Mouse (Mus musculus): ENCODE data around the gene Trappc11.

Trappc11 gene

DNA sequence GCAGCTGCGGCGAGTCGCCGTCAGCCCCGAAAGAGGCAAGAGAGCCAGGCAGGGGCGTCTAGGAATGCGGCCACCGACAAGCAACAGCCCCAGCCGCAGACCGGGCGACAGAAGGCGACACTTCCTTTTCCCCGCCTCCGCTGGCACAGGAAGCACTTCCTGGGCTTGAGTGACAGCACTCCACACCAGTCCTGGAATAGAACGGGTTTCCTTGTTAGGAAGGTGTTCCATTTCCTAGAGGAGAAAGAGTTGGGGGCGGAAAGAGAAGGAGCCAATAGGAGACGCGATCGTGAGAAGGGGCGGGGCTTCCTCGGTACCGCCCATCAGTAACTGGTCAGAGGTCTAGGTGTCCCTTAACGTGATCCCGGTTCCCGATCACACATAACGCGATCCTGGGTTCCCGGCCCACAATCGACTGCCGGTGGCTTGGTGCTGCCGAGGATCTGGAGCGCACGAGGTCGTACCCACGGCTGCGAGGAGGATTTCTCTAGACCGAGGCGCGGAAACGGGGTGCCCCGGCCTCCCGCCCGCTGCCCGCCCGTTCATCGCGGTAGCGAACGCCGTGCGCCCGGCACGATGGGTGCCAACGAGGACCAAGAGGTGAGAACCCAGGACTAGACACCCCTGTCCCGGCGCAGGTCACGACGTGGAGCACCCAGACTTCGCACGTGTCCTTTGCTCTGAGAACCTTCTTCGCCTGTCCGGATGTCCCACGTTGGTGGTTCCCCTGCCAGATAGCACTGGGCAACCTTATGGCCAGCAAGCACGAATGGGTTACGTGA lies at the start of gene Trappc11, which contains the start of gene Rwdd4a:
Trappc11 (minus strand) TSS at position 127 of the 782 bp plus-strand sequence.
Rwdd4a (plus strand) TSS at position 321 of the 782 bp plus-strand sequence.
- DNase-seq (ENCODE audit: low spot score in 2 of 2), result peak; percentile 96 to 97

DNA sequence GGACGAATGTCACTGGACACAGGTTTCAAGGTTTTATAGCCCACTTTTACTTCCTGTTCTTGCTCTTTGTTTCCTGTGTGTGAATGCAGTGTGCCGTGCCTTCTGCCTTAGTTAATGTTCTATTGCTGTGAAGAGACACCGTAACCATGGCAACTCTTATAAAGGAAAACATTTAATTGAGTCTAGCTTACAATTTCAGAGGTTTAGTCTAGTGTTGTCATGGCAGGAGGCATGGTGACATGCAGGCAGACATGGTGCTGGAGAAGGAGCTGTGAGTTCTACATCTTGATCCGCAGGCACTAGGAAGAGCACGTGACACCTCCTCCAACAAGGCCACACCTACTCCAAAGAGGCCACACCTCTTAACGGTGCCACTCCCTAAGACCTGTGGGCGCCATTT lies 48.2 kb upstream of the Trappc11 start:
- no peak for DNase-seq (ENCODE audit: low spot score in 2 of 2)

DNA sequence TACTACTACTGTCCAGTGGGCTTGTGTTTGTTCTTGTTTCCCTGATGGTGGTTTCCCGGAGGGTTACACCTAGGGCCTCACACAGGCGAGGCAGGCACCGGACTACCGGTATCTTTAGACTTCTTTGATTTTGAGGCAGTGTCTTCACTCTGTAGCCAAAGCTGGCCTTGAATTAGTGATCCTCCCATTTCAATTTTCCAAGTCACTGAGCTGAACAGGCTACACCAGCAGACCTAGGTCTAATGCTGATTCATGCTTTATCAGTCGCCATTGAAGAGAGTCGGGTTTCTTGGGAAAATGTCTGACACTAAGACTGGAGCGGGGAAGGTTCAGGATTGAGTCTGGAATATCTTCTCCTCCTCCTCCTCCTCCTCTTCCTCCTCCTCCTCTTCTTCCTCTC lies 40.2 kb upstream of the Trappc11 start:
- no peak for DNase-seq (ENCODE audit: low spot score in 2 of 2)

DNA sequence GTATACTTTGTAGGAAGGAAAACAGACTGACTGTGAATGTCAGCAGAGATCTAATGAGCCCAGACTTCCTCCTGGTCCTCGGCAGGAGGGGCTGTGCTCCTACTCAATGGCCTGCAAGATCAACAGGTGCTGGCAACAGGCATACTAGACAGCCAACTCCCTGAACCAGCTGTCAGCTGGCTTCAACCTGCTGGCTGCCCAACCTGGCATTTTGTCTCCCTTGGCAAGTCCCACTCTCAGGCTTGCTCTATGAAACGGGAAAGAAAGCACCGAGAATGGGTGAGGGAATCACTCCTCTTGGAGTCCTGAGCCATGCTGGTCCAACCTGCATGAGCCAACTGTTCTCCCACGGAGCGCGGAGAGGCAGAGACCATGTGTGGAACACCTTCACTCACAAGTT lies 36.9 kb upstream of the Trappc11 start:
- DNase-seq (ENCODE audit: low spot score in 2 of 2), result no peak

DNA sequence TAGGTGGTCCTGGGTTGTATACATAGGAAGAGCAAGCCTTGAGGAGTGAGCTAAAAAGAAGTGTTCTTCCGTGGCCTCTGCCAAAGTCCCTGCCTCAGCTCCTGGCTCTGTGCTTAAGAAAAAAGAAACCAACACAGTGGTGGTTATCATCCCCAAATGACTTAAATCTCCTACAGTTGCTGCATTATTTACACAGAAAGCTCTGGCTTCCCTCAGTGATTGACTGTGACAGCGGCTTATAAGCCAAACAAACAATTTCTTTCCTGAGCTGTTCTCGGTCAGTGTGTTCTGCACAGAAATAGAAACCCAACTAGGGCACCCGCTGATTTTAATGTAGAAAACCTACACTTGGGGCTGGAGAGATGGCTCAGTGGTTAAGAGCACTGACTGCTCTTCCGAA lies 34.8 kb upstream of the Trappc11 start:
- DNase-seq (ENCODE audit: low spot score in 2 of 2), result no peak

DNA sequence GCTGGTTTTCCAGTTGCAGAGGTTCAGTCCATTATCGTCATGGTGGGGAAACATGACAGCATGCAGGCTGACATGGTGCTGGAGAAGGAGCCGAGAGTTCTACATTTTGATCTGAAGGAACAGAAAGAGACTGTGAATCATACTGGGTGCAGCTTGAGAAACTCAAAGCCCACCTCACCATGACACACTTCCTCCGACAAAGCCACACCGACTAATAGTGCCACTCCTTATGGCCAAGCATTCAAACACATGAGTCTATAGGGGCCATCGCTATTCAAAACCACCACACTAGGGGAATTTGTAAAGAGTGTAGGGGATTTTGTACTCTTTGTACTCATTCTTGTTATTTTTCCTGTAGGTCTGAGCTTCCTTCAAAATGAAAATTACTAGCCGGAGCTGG lies 33.3 kb upstream of the Trappc11 start:
- no peak for DNase-seq (ENCODE audit: low spot score in 2 of 2)

DNA sequence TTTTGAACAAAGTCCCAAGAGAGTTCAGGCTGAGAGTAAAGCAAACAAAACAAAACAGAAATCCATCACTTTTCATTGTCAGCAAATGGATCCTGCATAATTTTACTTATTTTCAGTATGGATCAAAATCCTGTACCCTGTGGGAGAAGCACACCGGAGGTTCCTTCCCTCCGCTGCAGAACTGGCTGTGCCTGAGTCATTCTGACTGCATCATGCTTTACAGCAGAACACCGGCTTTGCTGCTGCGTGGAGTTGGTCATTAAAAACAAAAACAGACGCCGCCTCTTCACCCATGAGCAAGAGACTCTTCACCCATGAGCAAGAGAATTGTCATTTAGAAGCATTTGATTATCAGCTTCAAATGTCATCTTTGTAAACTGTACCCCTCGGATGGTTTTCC lies 27.5 kb upstream of the Trappc11 start:
- peak; percentile 30 to 31 for DNase-seq (ENCODE audit: low spot score in 2 of 2)

DNA sequence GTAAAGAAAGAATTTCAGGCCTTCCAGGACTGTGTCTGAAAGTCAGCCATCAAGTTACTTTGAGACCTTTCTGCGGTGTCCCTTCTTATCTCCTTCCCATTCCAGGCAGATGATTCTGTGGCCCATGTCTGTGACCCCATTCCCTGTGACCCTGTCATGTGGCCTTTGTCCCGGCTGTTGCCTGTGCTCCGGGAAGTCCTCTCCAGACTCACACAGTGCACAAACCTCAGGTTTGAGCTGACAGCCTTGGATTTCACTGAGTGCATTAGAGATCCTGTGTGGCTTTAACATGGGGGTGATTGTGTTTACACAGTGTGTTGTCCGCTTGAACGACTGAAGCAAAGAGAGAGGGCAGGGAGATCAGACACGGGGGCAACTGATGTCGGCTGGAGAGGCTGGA lies 25.0 kb upstream of the Trappc11 start:
- no peak for DNase-seq (ENCODE audit: low spot score in 2 of 2)

DNA sequence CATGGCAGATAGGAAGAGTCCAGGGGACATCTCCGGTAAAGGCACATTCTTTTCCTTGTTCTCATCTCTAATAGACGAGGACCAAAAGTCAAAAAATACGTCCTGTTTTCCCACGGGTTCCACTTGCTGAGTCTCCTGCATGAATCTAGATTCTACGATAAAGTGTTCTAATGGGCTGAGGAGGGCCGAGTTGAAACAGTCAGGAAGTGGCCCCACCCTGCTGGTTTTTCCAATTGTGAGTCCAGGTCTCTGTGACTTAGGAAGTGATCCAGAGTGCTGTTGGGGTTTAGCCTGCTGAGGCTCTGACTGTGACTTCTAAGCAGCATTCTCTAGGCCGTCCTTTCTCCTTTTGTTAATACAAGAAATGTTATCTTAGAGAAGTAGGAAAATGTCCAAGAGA lies 23.2 kb upstream of the Trappc11 start:
- no peak for DNase-seq (ENCODE audit: low spot score in 2 of 2)

DNA sequence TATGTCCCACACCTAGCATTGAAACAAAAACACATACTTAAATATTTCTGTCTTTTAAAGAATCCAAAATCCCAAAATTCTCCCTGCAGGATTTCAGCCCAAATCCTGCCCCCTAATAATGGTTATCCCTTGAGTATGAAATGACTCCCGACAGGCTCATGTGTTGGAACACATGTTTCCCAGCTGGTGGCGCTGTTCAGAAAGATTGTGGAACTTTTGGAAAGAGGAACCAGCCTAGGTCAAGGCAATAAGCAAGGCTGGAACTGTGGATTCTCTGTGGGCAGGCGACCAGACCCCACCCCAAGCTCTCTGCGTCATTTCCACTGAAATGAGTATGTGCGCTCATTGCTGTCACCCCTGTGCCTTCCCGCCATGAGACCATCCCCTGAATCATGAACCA lies 20.3 kb upstream of the Trappc11 start:
- no peak for DNase-seq (ENCODE audit: low spot score in 2 of 2)

DNA sequence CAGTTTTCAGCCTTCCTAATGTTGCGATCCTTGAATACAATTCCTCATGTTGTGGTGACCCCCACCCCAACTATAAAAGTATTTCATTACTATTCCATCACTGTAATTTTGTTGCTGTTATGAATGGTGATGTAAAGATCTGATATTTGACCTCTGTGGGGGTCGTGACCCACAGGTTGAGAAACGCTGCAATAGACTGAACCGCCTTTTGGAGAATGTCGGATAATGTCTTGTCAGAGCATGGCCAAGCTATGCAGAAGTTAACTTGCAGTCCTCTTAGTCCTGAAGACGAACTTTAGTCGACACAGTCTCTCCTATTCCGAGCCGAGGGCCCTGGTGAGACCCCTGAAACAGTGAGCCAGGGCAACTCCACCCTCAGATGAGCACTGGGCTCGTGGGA lies 13.8 kb upstream of the Trappc11 start:
- DNase-seq (ENCODE audit: low spot score in 2 of 2), result no peak

DNA sequence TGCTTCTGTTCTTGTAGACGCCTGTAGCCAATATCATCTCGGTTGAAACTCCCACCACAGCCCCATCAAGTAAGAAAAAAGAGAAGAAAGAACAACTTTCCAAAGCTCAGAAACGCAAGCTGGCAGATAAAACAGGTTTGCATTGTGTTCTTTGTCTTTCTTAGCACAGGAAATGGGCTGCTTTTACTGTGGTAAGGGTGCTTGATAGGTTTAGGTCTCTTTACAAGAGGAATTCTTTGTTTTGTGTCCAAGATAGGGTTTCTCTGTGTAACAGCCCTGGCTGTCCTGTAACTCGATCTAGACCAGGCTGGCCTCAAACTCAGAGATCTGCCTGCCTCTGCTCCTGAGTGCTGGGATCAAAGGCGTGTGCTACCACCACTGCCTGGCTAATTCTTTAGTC lies 10.8 kb upstream of the Trappc11 start:
- DNase-seq (ENCODE audit: low spot score in 2 of 2), result no peak

DNA sequence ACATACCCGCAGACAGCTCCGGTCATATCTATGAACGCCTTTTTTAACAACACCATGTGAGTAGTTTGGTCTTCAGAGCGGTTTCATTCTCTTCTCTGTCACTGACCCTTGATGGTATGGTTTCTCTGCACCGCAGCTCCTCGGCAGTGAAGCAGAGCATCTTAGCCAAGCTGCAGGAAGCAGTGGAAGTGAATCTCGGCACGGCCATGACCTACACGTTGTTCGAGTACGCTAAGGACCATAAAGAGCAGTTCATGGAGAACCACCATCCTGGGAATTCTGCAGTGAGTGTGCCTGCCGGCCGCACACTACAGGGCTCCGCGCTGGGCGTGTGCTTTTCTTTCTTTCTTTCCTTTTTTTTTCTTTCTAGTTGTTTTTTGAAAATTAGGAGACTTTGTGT lies 9.5 kb upstream of the Trappc11 start:
- DNase-seq (ENCODE audit: low spot score in 2 of 2), result no peak

DNA sequence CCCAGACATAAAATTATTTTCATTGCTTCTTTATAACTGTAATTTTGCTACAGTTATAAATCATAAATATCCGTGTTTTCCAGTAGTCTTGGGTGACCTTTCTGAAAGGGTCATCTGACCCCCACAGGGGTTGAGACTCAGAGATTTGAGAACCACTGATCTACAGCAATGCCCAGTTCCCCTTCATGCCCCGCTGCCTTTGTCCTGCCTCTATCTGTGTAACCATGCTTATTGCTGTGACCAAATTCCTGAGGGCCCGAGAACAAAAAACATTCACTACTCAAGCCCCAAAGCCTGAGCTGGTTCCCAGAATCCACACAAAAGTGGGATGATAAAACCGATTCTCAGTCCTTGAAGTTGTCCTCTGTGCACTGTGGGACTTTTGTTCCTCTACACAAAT lies 5.1 kb upstream of the Trappc11 start:
- no peak for DNase-seq (ENCODE audit: low spot score in 2 of 2)

DNA sequence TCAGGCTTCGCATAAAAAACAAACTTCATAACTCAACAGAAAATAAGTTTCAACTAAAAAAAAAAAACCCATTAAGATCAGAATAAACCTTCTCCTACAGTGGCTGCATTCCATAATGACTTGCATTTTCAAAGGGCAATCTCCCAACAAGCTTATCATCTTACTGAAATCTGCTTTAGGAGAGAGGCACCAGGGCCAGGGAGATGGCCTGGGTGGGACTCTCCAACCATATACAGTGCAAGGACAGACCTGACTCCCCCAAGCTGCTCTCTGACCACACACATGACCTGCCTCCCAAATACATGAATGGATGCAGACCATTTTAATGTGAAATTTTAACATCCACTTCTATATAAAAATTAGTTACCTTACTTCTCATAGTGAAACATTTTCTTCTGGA lies 5.2 kb downstream of the Trappc11 start:
- DNase-seq (ENCODE audit: low spot score in 2 of 2), result no peak

DNA sequence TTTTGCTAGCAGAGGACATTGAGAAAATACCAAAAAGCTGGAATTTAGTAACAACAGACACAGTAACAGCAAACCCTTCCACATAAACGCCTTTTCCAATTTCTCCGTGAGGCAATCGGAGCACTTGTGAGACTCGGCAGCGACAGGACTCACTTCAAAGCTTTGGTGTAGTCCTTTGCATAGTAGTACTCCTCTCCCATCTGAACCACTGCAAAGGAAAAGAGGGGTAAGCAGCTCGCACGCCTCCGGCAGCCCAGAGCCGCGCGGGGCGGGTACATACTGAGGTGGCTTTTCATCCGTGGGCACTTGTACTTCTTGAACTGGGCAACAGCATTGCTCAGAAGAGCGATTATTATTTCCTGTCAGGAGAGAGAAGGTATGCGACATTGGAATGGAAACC lies 19.7 kb downstream of the Trappc11 start:
- DNase-seq (ENCODE audit: low spot score in 2 of 2), result no peak

DNA sequence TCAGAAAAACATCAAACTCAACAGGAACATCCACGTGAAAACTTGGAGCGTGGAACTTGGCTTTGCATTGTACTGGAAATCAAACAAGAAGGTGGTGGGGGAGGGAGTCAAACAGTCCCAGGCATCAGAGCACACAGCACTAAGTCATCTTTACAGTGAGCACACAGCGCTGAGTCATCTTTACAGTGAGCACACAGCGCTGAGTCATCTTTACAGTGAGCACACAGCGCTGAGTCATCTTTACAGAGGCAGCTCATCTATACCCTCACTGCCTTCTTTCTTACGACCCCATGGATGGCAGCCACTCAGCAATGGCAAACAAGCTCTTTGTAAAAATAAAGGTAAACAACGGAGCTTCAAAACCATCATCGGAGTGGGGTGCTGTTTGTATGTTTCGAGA lies 22.3 kb downstream of the Trappc11 start:
- no peak for DNase-seq (ENCODE audit: low spot score in 2 of 2)

DNA sequence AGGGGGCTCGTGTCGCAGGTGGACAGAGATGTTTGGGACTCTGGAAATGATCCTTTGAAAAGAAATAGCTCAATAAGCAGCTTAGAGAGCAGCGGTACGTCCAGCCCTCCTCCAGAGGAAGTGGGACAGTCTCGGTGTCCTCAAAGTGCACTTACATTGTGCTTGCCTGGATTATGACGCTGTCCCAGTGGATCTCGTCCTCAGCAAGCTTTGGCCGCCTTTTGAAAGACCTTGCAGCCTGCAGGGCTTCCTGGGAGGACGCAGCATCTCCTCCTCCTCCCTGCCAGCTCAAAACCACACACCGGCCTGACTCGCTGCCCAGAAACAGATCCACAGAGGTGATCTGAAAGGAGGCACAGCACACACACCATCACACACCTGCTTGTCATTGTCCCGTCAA lies 27.8 kb downstream of the Trappc11 start:
- no peak for DNase-seq (ENCODE audit: low spot score in 2 of 2)

DNA sequence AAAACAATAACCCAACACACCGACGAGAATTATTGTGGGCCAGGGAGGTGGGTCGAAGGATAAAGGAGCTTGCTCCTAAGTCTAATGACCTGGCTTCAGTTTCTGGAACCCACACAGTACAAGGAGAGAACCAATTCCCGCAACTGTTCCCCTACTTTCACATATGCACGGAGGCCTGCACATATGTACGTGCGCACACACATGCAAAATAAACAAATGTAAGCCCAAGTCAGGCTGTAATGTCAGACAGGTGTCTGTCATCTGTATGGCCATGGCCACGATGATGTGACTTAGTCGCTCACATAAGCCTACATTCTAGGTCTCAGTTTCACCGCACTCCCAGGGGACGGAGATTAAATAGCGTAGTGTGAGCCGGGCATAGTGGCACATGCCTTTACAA lies 30.7 kb downstream of the Trappc11 start:
- no peak for DNase-seq (ENCODE audit: low spot score in 2 of 2)

DNA sequence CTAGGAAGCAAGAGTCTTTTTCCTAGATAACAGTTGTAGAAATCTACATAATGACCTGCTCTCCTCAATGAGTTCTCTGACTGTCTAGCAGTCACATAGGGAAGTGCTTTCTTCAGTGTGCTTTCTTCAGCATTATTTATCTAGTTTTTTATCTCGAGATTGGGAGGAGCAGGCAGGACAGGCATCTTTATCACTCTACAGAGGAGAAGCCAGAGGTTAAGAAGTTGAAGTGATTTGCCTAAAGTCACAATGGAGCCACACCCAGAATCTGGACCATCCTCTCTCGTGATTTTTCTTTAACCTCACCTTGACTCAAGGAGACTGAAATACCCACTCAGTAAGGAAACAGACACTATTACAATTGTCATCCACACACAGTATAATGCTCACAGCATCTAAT lies 31.3 kb downstream of the Trappc11 start:
- no peak for DNase-seq (ENCODE audit: low spot score in 2 of 2)

DNA sequence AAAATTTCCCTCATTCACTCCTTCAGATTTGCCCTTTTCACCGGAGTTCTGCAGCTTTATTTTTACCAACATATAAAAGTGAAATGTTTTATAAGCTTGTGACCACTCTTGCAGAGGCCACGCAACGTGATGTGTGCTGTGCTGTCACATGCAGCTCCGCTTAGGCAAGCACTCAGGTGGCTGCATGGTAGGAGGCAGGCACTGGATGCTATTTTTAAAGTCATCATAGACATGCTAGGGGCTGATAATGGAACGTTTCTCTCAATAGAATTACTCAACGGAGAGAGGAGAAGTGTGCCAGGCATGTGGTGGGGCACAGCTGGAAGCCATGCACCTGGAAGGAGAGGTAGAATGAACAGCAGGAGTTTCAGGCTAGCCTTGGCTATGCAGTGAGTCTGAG lies 37.8 kb downstream of the Trappc11 start:
- DNase-seq (ENCODE audit: low spot score in 2 of 2), result no peak

DNA sequence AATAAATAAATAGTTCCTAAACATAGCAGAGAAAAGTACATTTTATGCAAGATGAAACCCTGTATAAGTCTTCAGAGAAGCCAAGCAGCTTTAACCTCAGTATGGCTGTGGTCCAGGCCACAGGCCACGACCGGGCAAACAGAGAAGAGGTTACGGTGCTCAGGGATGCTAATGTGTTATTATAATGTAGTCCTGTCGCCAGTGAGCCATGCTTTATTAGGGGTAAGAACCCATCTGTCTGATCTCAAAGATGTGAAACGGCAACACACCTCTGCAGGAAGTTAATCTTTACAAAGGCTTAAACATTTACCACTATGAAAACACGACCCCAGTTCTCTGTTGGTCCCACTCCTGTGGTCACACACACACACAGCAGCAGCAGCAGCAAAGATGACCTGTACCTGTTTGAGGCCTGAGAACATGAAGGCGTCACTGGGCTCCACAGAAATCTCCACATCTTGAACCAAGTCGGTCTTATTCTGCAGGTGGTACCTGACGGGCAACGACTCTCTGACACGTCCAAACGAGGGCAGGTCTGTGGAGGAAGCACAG lies 38.6 kb downstream of the Trappc11 start:
- no peak for DNase-seq (ENCODE audit: low spot score in 2 of 2)

DNA sequence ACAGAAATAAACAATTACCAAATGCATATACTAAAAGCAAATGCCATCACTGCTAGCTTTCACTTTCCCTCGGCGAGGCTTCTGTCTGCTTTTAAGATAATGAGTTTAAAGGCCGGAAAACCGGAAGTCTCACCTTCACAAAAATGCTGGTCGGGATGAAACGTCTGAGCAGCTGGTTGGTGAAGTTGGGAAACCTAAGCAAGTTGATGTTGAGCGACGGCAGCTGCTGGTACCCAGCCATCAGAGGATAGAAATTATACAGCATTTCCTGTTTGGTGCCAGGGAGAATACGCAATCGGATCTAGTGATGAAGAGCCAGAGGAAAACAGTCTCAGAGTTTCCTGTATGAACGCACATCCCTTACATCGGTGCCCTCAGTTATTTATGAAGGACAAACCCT lies 40.2 kb downstream of the Trappc11 start:
- DNase-seq (ENCODE audit: low spot score in 2 of 2), result no peak

DNA sequence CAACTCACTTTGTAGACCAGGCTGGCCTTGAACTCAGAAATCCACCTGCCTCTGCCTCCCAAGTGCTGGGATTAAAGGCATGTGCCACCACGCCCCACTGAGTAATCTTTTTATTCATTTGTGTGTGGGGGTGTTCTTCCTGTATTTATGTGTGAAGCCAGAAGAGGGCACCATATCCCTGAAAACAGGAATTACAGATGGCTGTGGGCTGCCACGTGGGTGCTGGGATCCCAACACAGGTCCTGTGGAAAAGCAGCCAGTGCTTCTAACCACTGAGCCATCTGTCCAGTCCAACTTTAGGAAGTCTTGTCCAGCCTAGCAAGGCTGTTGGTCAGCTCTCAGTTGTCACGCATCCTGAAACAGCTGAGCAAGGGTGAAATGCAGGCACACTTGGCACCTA lies 46.0 kb downstream of the Trappc11 start:
- DNase-seq (ENCODE audit: low spot score in 2 of 2), result no peak

Measured in right cerebral cortex, adult 2 months (tissue).